Mouse (Mus musculus) urinary bladder, postnatal 14 days (tissue): ENCODE measurements at regions not wholly inside any gene's neighbourhood (a gene's known extent, or its start where the extent isn't known, plus 50 kb on each side); places are given as distances from the start of the nearest gene placed in this dataset.
A peak's percentile ranks its signal among the peaks of the same experiment; 100 is the strongest.

Experiments used
- DNase-seq: peaks from one replicate; pipeline ENCODE4 v3.0.0; 2021; ENCODE audit warnings: low spot score

DNA sequence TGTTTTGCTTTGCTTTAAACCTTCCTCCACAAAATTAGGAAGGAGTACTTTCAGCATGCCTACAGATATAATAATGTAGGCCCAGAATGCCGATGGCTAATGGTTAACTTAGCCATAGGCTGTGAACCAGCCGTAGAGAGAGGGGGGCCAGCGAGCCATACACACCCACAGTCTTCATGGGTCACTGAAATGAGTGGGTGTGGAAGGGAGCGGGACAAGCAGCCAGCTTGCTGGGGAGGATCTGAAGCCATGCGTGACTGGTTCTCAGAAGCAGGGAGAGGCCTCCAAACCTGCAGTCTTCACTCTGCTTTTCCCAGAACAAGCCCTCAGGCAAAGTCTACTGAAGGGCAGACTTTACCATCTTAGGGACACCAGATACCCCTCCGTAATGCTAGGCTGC is 50.8 kb upstream of the Ptpn13 start:
- no peak for DNase-seq

- no peak for DNase-seq
These were observed 51.9 kb upstream of the Ptpn13 start for GRCm38 (mm10) chr5:103373089-103373488.

- no peak for DNase-seq
These were observed 54.5 kb upstream of the Ptpn13 start for GRCm38 (mm10) chr5:103370456-103370855.

DNA sequence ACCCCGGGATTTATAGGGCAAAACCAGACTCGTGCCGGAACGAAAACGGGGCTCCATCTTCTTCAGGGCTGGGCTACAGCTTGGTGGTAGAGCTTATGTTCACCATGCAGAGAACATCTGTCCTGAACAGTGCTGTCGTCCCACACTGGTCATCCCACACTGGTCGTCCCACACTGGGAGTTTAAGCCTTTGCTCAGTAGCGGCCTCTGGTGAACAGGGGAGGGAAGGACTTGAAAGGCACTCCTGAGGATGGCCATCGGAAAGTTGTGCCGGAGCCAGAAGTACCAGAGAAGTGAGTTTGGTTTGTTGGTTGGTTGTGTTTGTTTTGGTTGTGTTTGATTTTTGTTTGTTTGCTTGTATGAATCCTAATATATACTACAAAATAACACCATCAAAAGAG is 56.0 kb upstream of the Ptpn13 start:
- no peak for DNase-seq

DNA sequence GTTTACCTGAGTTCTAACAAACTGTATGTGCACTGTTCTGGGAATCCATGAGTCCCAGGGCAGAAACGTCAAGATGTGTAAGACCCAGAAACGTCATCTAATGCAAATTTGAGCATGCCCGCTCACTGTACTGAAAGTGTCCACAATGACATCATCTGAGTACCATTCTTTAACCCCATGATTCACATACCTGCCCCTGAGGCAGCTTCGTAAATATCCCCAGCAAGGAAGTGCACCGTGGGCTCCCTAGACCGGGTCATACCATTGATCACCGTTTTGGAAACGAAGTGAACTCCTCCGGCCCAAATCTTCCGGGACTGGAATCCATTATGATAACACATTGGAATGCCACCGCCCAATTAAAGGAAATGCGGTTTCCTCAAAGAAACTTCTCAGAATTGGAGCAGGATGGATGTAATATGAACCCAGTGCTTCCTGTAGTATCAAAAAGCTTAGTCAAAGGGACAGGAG is 57.8 kb upstream of the Ptpn13 start:
- no peak for DNase-seq

DNA sequence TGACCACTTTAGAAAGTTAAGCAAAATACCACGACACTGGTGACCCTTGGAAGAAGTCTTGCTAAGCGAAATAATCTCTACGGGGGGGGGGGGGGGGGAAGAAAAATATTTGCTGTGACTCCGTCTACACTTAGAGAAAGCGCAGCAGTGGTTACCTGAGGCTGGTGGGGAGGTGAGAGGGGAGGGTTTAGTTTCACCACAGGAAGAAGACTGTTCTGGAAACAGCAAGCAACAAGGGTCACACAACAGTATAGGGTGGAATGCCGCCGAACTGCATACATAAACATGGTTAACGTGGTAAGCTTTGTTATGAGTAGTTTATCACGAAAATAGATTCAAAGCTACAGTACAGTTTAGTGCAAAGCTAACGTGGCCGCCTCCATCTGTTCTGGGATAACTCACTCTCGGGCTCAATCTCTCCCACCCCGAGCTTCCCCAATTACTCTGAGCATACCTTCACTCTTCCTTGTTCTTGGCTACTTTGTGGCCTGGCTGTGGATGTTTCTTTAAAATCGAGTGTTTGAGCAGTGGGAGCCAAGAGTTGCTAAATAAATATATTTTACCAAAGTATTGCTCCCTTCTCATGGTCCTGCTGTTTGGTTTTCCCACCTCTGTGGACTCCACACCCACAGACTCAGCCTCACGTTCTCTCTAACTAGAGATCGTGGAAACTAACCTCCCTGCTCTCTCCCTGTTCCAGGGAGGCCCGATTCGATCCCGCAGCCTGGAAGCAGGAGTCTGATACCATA is 59.1 kb upstream of the Ptpn13 start:
- no peak for DNase-seq

DNA sequence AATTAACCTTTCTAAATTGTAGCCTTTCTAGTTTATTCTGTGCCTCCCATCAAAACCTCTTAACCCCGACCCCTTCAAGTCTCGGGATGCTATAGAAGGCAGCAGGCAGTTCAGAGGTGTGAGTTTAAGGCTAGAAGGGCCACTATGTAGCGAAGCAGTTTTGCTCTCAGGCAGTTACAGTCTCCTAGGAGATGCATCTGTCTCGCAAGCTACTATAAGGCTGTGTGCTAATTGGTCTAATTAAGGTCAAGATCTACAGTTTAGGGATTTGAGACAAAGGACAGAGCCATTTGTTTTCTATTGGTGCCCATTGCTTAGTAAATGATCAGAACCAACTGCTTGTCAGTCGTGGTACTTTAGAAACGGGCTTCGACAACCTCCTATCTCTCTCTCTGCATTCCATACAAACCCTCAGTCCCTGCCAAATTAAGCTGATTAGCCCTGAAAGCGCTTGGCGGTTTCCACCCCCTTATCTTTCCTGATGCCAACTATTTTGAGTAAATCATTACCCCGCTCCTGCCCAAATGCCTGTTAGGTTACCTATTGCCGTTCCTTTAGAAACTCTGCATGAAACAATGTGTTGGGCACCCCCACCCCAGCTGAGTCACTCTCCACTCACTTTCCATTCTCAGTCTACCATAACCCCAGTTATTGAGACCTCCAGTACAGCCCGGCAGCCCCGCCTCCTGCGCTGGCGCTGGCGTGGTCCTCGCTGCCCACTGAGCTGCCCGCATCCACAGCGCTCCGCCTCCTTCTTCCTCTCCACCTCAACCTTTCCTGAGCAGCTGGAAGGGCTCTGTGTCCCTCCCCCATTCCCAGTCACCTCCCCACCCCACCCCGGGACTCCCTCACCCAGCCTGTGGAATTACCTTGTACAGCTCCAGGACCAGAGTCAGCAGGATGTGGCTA is 59.9 kb upstream of the Ptpn13 start:
- DNase-seq: peak; percentile 38

DNA sequence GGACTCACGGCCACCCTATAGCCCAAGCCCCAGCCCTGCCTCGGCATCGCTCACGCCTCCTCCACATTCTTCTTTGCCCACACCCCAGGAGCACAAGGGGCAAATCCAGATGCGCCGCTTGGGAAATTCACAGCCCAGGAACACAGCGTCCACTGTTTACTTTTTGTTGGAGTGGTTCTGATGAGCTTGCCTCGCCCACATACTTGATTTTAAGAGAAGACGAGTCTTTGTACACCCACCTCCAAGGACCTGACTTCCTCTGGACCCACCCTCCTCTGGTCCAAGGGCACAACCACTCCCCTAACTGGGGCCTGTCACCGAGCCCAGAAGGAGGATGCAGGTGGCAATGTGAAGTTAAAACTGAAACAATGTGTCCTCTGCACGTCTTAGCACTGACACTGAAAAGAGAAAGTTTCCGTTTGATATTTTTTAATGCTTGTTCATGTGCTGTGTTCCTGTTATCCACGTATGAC is 64.2 kb upstream of the Ptpn13 start:
- DNase-seq: no peak

DNA sequence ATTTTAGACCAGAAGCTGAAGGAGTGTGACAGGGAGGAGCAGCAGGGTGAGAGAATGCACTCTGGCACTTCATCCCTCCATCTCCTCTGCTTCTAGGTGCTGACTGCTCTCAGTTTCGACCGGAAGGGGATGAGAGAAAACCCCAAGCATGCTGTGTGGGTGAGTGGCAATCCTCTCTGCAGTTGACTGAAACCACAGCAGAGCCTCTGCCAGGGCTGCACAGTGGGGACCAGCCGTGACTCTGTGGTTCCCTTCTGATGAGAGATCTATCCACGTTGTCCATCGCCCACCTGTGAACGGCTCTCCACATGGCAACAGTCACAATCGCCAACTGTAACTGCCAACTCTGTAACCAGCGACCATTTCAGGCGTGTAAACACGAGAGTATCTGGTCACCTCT is 64.6 kb upstream of the Ptpn13 start:
- no peak for DNase-seq

GRCm38 (mm10) chr5:103357558-103357957 is 67.4 kb upstream of the Ptpn13 start:
- DNase-seq: no peak

DNA sequence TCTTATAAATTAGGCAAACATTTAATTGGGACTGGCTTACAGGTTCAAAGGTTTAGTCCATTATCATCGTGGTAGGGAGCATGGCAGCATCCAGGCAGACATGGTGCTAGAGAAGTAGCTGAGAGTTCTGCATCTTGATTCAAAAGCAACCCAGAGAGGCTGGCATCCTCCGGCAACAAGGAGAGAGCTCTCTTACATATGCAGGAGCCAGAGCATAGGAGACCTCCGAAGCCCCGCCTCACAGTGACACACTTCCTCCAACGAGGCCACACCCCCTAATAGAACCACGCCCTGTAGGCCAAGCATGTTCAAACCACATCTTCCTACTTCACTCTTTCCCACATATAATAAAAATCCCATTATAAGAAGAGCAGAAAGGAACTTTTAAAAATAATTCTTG is 68.5 kb upstream of the Ptpn13 start:
- no peak for DNase-seq

DNA sequence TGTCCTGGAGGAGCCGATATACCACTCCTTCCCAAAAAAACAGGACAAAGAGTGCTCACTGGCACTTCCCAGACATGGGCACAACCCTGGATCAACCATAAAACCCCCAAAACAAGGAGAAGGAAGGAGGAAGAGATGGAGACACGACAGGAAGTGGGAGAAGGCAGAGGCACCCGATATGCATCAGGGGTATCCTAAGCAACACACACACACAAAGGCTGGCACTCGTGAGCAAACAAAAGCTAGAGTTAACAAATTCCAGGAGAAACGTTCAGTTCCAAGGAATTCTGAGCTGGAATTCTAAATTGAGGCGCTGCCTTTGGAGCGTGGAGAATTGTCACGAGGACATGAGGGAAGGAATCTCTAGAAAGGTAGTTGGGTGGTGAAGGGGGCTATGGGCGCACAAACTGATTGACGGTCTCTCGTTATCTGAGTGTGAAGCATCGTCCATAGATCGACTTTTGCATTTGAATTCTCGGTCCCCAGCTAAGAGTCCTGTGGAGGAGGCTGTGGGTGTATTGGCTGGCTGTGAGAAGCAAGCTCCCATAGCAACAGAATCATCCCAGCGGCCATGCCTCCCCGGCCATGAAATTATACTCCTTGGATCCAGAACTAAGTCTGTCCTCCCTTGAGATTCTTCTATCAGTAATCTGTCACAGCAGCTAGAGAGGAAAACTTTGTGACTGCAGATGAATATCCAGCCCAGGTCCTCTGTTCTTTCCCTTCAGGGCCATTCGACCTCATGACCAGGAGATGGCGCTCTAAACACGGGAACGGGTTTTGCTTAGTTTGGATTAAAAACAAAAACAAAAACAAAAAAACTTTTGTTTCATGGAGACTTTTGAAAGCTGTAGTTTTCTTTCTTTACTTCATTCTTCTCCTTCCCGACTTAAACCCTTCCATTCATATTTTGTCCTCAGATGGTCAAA is 69.4 kb upstream of the Ptpn13 start:
- peak; percentile 62 for DNase-seq

DNA sequence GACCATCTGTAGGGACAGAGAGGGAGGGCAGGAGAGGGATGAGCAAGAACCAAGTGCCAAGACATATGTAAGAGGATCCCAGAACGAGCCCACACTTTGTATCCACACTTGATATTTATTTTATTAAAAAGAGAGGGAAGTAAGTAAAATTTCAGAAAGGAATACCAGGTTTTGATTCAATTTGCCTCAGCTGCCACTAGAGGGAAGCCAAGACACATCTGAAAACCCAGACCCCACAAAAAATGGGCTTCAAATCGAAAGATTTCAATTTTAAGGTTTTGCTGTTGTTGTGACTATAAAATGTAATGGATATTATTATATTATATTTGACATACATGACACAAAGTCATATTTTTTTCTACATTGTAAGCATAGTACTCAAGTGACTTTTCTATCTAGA is 81.1 kb upstream of the Ptpn13 start:
- no peak for DNase-seq

- DNase-seq: peak; percentile 83
These were observed 83.5 kb upstream of the Ptpn13 start for GRCm38 (mm10) chr5:103341456-103341855.

- no peak for DNase-seq
These were observed 84.4 kb upstream of the Ptpn13 start for GRCm38 (mm10) chr5:103340626-103341025.

- DNase-seq: no peak
These were observed 88.1 kb upstream of the Ptpn13 start for GRCm38 (mm10) chr5:103336689-103337490.

DNA sequence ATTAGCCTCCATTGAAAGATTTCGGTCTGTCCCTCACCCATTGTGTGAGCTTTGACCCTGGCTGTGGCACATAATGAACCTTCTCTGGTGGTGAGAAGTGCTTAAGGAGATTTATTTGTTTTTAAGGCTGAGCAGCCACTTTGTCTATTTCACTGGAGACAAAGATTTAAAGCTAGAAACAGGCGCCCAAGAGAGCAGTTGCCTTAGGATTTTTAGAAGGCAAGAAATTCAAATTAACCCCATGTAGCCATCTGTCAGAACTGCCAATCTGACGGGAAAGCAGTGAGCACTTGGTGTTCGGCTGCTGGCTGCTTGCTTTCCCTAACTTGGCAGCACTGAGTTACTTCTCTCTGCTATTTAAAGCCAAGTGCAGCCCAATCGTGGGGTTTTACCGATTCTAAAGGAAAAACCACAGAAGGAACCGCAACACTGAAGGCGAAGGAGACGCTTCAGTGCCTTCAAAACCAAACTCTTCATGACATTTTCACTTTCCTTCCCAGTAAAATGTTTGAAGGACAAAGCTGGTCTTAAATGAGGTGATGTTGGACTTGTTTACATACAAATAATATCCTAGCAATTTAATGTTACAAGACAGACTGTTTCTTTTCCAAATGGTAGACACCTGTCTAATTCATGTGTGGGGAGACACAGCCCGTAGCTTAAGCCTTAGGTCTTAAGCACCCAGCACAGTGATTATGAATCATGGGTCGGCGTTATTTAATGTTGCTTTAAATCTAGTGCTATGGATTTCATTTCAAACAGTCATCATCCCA is 88.9 kb upstream of the Ptpn13 start:
- DNase-seq: no peak

DNA sequence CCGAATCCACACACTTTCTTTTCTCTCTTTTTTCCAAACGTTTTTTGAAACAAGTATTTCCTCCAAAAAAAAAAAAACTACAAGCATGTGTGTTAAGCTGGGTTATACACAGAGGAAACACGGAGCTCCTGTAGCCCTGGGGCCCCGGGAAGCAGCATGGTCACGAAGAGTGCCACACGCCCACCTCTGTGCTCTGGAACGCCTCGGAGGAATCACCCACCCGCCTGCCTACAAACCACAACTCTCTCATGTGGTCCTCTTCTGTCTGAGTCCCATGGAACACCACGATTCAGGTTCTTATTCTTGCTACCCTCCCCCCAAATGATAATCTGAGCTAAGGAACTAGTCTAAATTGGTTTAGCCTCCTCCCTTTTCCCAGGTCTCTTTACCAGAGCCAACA is 98.6 kb upstream of the Ptpn13 start:
- no peak for DNase-seq

DNA sequence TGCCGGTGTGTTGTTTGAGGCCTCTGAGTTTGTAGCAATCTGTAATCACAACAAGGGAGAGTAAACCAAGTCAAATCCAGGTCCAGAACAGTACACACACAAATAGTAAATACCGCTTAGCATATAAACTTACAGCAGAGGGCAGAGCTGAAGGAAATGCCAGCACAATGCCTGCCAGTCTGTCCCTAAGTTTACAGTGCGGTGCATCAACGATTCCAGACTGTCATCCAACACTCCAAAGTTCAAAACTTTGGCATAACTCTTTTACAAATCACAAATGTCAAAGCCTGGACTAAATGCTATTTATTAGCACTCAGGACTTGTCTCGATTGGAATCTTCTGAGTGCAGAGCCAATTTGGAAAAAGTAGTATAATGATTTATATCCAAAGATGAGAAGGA is 104.7 kb upstream of the Ptpn13 start:
- no peak for DNase-seq

DNA sequence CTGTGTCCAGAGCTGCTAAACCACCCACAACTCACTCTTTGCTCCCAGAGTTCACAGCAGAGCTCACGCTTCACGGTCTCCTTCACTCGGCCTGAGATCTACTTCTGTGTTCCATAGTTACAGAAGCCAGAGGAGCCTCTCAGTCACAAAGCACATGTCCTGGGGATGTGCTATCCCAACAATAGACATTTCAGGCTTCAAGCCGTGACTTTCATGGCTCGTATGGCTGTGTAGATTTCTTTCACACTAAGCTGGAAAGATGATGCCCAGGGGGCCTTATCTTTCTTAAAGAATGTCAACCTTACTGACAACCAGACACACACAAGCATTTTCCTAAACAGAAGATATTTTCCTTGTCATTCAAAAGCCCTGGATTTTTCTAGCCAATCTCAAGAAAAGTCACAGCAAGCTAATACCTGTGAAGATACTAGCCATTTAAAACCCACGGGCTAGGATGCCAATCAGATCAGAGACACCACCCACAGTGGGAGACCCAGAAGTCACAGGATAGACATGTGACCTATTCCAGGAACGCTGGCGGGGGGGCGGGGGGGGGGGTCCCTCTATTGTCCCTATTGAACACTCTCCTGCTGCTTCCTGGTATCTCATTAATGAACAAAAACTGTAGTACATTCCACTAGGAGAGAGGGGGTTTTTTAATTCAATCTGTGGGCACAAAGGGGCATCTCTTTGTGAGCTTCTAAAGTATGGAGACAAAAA is 98.8 kb upstream of the Mapk10 start:
- no peak for DNase-seq
